Comparison of ENCODE assay signal across 8 mouse cellular contexts in genomic region chr9:59484760-59485159, GRCm38 (mm10). TPM values are rescaled to one million over a fixed set of nuclear protein-coding genes. Genes with fewer than 3 reads are reported as not detected.
DNase-seq lines count a peak whose midpoint lies in the region; ATAC-seq and TF ChIP-seq lines count a peak whose summit lies in the region.
"Had no signal": no experiment of that assay in that cellular context is flagged by ENCODE, and none has a peak within 500 bp of the region (broad histone marks: within the 10 kb centered on the region; RNA-seq: fewer than 3 reads in every experiment).

No protein-coding gene starts in this region.

- no peaks in the 10 kb centered on the region for H3K36me3 ChIP-seq in lung, embryonic 16.5 days (ENCODE audit: control insufficient read depth, insufficient read depth, low read length)
- 0 out of 2 replicates have a peak, but pooled peaks cover 3% of the 10 kb centered on the region for H3K36me3 ChIP-seq in embryonic facial prominence, embryonic 14.5 days (ENCODE audit: control insufficient read depth, insufficient read depth, low read length)
- H3K36me3 ChIP-seq in intestine, postnatal 0 days (ENCODE audit: control insufficient read depth, insufficient read depth), result no peaks in the 10 kb centered on the region
- no peaks in the 10 kb centered on the region; the same call in 1 of the 2 replicates for H3K36me3 ChIP-seq in small intestine, adult 2 months (ENCODE audit: control insufficient read depth, insufficient read depth, low read length)

- ATAC-seq in lung, embryonic 16.5 days (ENCODE audit: low read depth), result no peak
- ATAC-seq in embryonic facial prominence, embryonic 14.5 days (ENCODE audit: low read depth), result no peak
- no peak for ATAC-seq in intestine, postnatal 0 days

- peak overlapping the region; percentile 99 for H3K9ac ChIP-seq in lung, embryonic 16.5 days (ENCODE audit: low read length)
- peak overlapping the region; percentile 98 for H3K9ac ChIP-seq in embryonic facial prominence, embryonic 14.5 days (ENCODE audit: low read depth, low read length)
- H3K9ac ChIP-seq in intestine, postnatal 0 days (ENCODE audit: low read depth, low read length), result peak overlapping the region; percentile 95

- no peak for TF ChIP-seq CTCF in intestine, postnatal 0 days (IDR thresholded peaks at IDR 0.05; ENCODE audit: low read depth)
- TF ChIP-seq CTCF in small intestine, adult 2 months (IDR thresholded peaks at IDR 0.05; ENCODE audit: extremely low read depth, insufficient read length, insufficient replicate concordance, low read depth, low read length), result no peak

- H3K4me3 ChIP-seq in lung, embryonic 16.5 days (ENCODE audit: low read length), result peak overlapping the region; percentile 100
- H3K4me3 ChIP-seq in embryonic facial prominence, embryonic 14.5 days (ENCODE audit: low read depth, low read length), result peak overlapping the region; percentile 100
- peak overlapping the region; percentile 93 for H3K4me3 ChIP-seq in intestine, postnatal 0 days (ENCODE audit: low read depth, low read length)
- H3K4me3 ChIP-seq in small intestine, adult 2 months (ENCODE audit: low read depth, low read length), result peak overlapping the region; percentile 51; the same call in 1 of the 2 replicates

- H3K27me3 ChIP-seq in lung, embryonic 16.5 days (ENCODE audit: control insufficient read depth, insufficient read depth, low read depth, low read length), result no peaks in the 10 kb centered on the region
- no peaks in the 10 kb centered on the region for H3K27me3 ChIP-seq in embryonic facial prominence, embryonic 14.5 days (replicated peaks; ENCODE audit: control insufficient read depth, insufficient read depth, low read length)
- H3K27me3 ChIP-seq in intestine, postnatal 0 days (replicated peaks; ENCODE audit: control insufficient read depth, insufficient read depth, low read length), result no peaks in the 10 kb centered on the region
- no peaks in the 10 kb centered on the region for H3K27me3 ChIP-seq in small intestine, adult 2 months (ENCODE audit: control insufficient read depth, insufficient read depth, low read length)

- no peaks in the 10 kb centered on the region for H3K9me3 ChIP-seq in lung, embryonic 16.5 days (ENCODE audit: control insufficient read depth, low read length)
- no peaks in the 10 kb centered on the region for H3K9me3 ChIP-seq in embryonic facial prominence, embryonic 14.5 days (ENCODE audit: control insufficient read depth, low read length)
- H3K9me3 ChIP-seq in intestine, postnatal 0 days (ENCODE audit: control insufficient read depth), result no peaks in the 10 kb centered on the region

- DNase-seq in lung, postnatal 10 days, result no peak
- DNase-seq in embryonic facial prominence, embryonic 14.5 days (ENCODE audit: low spot score), result peak; percentile 3
- DNase-seq in cerebellum, adult 9-10 months, result no peak
- DNase-seq in frontal cortex, postnatal 10 days (ENCODE audit: low spot score in 2 of 2), result no peak
- DNase-seq: gastrocnemius, postnatal 10 days had no signal

- H3K27ac ChIP-seq in lung, embryonic 16.5 days (ENCODE audit: low read length), result no peak overlapping the region
- H3K27ac ChIP-seq in embryonic facial prominence, embryonic 14.5 days (replicated peaks; ENCODE audit: low read depth, low read length), result peak overlapping the region; percentile 99; the same call in 1 of the 2 replicates
- H3K27ac ChIP-seq in intestine, postnatal 0 days (ENCODE audit: low read depth, low read length), result no peak overlapping the region
- H3K27ac ChIP-seq in small intestine, adult 2 months (ENCODE audit: insufficient read depth, low read depth, low read length), result no peak overlapping the region

- TF ChIP-seq POLR2A in small intestine, adult 2 months (IDR thresholded peaks at IDR 0.05; ENCODE audit: low read depth, low read length), result no peak

- 8% methylated on average over 7 of the region's 7 CpGs for WGBS in lung, embryonic 16.5 days
- WGBS in embryonic facial prominence, embryonic 14.5 days, result 10% methylated on average over 7 of the region's 7 CpGs
- WGBS in intestine, postnatal 0 days, result 4% methylated on average over 7 of the region's 7 CpGs
- 2% methylated on average over 7 of the region's 7 CpGs for WGBS in small intestine, adult 2 months

- H3K4me2 ChIP-seq in lung, embryonic 16.5 days (ENCODE audit: low read depth, low read length), result peak overlapping the region; percentile 97
- H3K4me2 ChIP-seq in embryonic facial prominence, embryonic 14.5 days (ENCODE audit: low read depth, low read length), result peak overlapping the region; percentile 96
- peak overlapping the region; percentile 73 for H3K4me2 ChIP-seq in intestine, postnatal 0 days (replicated peaks; ENCODE audit: low read depth)

- peaks cover 8% of the 10 kb centered on the region; the same call in 1 of the 2 replicates for H3K4me1 ChIP-seq in lung, embryonic 16.5 days (replicated peaks; ENCODE audit: control insufficient read depth, insufficient read depth, low read length)
- peaks cover 15% of the 10 kb centered on the region; the same call in 1 of the 2 replicates for H3K4me1 ChIP-seq in embryonic facial prominence, embryonic 14.5 days (ENCODE audit: control insufficient read depth, insufficient read depth, low read length)
- 0 out of 2 replicates have a peak, but pooled peaks cover 4% of the 10 kb centered on the region for H3K4me1 ChIP-seq in intestine, postnatal 0 days (replicated peaks; ENCODE audit: control insufficient read depth, insufficient read depth, low read length)
- no peaks in the 10 kb centered on the region for H3K4me1 ChIP-seq in small intestine, adult 2 months (ENCODE audit: control insufficient read depth, insufficient read depth, insufficient read length, low read length)

RNA-seq across cellular contexts. Expression of gene Arih1, which starts 1.7 kb away (rescaled TPM):
- 12.4 TPM in 2 replicates for polyA plus RNA-seq in lung, embryonic 16.5 days (2015; fragmentation: Nextera tagmentation; extraction: Ambion mirVana)
- 15.5 and 16.7 TPM in 2 replicates for polyA plus RNA-seq in embryonic facial prominence, embryonic 14.5 days (2014; fragmentation: Nextera tagmentation; extraction: Ambion mirVana)
- 7.2 and 7.3 TPM in 2 replicates for polyA plus RNA-seq in intestine, postnatal 0 days (2015; fragmentation: Nextera tagmentation; extraction: Ambion mirVana)
- polyA plus RNA-seq in small intestine, adult 2 months (2012; rRNA removed), result 8.6 and 22.1 TPM in 2 replicates

RNA-seq across cellular contexts. Expression of gene Hexa, which starts 54.6 kb away (rescaled TPM):
- polyA plus RNA-seq in lung, embryonic 16.5 days (2015; fragmentation: Nextera tagmentation; extraction: Ambion mirVana), result 69.3 and 72.7 TPM in 2 replicates
- polyA plus RNA-seq in embryonic facial prominence, embryonic 14.5 days (2014; fragmentation: Nextera tagmentation; extraction: Ambion mirVana), result 101 and 107 TPM in 2 replicates
- 440 and 476 TPM in 2 replicates for polyA plus RNA-seq in intestine, postnatal 0 days (2015; fragmentation: Nextera tagmentation; extraction: Ambion mirVana)
- 45.1 and 81.2 TPM in 2 replicates for polyA plus RNA-seq in small intestine, adult 2 months (2012; rRNA removed)

RNA-seq across cellular contexts. Expression of gene Tmem202, which starts 54.9 kb away (rescaled TPM):
- polyA plus RNA-seq in lung, embryonic 16.5 days (2015; fragmentation: Nextera tagmentation; extraction: Ambion mirVana), result not detected in 2 replicates
- polyA plus RNA-seq in embryonic facial prominence, embryonic 14.5 days (2014; fragmentation: Nextera tagmentation; extraction: Ambion mirVana), result 0.15 and 0.64 TPM in 2 replicates
- polyA plus RNA-seq in intestine, postnatal 0 days (2015; fragmentation: Nextera tagmentation; extraction: Ambion mirVana), result 2.5 and 3.0 TPM in 2 replicates
- 0.34 TPM in 1 of 2 replicates, not detected in the other for polyA plus RNA-seq in small intestine, adult 2 months (2012; rRNA removed)
